Mouse (Mus musculus) erythroid progenitor cell, adult 5-6 weeks (primary cell): Measurements from ENCODE around the gene Shf. TPM values are rescaled to one million over a fixed set of nuclear protein-coding genes. Genes with fewer than 3 reads are reported as not detected.
"Not testable (repeated sequence)": the region's sequence is repeated elsewhere in the genome, so short reads cannot be mapped to it uniquely, and the experiment has no call there.

Experiments used
- ATAC-seq: replicated peaks from 2 replicates; pipeline ENCODE4 v1.8.0; 2016; ENCODE audit warnings: moderate number of reproducible peaks, mild to moderate bottlenecking, moderate TSS enrichment, inconsistent platforms; ENCODE audit not compliant: poor library complexity, low FRiP score, severe bottlenecking
- total RNA-seq, 2 experiments: library from RNA; stranded (forward) in 1 of 2; stranded (reverse) in 1 of 2; fragments of 150-400 nt in 1 of 2; fragments of 186-747, 209-891 nt in 1 of 2; gene quantifications; 2 replicates each; pipeline versions ENCODE4 v1.2.3 to v1.2.4; 2015 to 2017; ENCODE audit warnings: low replicate concordance in 2 of 2

Gene Shf
- total RNA-seq, 2 experiments from 2014 or later, result 9.0 to 11.3 TPM

DNA sequence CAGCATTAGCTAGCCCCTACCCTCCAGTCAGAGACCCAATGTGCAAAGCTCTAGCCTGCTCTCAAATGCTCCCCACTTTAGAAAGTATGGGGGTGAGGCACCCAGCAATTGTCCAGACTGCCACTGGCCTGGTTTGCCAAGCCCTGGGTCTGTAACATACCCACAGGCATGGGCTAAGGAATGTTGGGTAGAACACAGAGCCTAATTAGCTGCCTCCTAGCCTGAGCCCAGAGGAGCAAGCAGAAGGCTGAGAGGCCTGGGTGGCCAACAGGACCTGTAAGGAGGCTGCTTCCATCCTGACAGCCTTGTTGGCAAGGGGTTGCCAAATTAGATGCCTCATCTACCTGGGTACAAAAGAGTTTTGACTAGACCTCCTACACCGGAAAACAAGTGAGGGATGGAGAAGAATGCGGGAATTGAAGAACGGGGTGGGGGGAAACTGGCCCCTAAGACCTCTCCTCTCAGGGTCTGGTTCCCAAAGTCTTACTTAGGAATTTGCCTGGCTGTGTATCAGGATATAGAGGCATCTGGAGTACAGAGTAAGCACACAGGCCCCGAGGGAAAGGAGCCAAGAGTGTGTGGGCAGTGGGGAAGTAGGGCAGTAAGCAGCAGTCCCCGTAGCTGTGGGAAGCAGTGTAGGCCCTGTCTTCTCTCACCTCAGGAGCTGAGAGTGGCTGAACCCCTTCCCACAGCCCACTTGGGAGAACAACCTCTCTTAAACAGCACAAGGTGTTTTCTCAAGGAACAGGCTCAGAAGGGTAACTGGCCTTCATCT, 17.6 kb downstream of the Shf start:
- no peak for ATAC-seq

- peak; percentile 18; the same call in 1 of the 2 replicates for ATAC-seq
Observed at GRCm38 (mm10) chr2:122349136-122349785, 19.7 kb downstream of the Shf start.

DNA sequence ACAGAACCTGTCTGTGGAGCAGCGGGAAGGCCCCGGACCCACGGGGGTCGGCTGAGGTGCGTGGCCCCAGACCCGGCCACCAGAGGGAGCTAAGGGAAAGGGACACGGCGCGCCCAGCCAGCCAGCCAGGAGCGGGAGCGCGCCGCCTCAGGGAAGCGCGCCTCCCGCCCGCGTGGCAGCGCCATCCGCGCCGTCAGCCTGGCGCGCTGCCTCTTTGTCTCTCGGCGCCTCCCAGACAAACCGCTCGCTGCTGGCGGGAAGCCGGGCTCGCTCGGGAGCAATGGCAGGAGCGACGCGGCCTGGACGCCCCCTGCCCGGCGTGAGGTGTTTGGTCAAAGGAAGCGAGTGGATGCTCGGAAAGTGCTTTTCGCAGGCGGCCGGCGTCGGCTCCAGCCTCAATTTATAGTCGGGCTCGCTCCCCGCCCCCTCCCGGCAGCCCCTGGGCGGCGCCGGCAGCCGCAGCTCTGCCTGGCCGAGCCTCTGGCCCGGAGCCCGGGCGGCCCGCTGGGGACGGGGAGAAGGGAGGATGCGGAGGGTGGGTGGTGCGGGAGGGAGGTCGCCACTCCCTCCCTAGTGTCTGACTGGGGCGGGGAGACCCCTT, 20.3 kb downstream of the Shf start:
- peak; percentile 87 for ATAC-seq

GRCm38 (mm10) chr2:122347257-122347656, 21.7 kb downstream of the Shf start:
- no peak for ATAC-seq

DNA sequence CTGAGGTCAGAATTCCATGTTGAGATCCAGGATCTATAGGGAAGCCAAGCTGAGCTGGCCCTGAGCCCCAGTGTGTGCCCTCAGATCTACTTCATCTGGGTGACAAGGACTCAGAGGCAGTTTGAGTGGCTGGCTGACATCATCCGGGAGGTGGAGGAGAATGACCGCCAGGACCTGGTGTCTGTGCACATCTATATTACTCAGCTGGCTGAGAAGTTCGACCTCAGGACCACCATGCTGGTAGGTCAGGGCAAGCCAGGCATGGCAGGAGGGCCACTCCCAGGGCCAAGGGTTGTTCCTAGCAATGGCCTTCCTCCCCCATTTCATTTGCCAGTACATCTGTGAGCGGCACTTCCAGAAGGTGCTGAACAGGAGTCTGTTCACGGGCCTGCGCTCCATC, 22.8 kb downstream of the Shf start:
- not testable (repeated sequence) for ATAC-seq

GRCm38 (mm10) chr2:122345106-122345893, 23.7 kb downstream of the Shf start:
- ATAC-seq, result no peak

GRCm38 (mm10) chr2:122337291-122337690, 31.7 kb downstream of the Shf start:
- ATAC-seq, result no peak

DNA sequence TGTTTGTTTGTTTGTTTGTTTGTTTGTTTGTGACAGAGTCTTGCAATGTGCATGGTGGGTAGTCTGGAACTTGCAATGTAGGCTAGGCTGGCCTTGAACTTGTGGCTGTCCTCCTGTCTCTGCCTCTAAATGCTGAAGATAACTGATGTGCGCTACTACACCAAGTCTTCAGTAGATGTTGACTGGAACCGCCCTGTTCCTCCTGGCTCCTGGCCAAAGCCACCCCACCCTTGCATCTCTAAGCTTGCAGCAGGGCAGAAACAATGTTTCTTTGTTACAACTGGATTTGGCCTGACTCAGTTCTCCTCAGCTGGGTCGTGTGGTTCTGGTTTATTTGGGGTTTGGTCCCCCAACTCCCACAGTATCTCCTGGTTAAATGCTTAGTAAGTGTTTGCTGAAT, 34.8 kb downstream of the Shf start:
- ATAC-seq, result no peak

GRCm38 (mm10) chr2:122332222-122332621, 36.7 kb downstream of the Shf start:
- no peak for ATAC-seq

- ATAC-seq, result not testable (repeated sequence)
Observed at GRCm38 (mm10) chr2:122330317-122330716, 38.6 kb downstream of the Shf start.

DNA sequence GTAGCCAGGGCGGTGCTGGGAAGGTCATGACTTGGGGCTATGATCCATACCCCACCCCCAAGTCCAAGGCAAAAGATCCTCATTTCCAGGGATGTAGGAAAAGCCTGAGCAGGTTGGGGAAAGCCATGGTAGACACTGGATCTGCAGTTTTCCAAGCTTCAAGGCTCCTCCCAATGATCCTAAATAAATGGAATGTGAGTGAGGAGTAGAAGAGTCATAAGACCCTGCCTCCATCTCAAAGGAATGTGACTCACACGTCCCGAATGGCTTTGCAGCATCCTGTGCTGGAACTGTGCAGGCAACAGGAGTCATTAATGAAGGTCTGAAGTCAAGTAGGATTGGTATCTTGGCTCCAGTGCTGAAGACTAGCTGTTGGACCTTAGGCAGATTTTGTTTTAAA, 41.0 kb downstream of the Shf start:
- no peak for ATAC-seq

- no peak for ATAC-seq
Observed at GRCm38 (mm10) chr2:122325361-122325760, 43.6 kb downstream of the Shf start.

DNA sequence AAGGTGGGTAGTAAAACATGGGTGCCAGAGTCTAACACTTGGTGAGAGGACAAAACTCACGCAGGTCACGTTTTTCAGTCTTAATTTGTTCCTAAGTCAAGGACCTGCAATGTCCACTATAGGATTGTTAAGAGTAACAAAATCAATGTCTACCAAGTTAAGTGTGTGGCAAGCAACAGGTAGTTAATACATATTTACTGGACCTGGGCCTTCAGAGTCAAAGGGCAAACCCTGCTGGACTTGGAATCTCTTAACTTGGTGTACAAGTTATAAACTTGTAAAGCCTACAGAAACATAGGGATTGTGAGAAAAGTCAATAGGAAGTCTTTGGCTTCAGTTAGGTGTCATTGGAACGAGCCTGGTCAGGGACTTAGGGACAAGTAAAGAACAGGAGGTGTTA, 44.4 kb downstream of the Shf start:
- no peak for ATAC-seq

DNA sequence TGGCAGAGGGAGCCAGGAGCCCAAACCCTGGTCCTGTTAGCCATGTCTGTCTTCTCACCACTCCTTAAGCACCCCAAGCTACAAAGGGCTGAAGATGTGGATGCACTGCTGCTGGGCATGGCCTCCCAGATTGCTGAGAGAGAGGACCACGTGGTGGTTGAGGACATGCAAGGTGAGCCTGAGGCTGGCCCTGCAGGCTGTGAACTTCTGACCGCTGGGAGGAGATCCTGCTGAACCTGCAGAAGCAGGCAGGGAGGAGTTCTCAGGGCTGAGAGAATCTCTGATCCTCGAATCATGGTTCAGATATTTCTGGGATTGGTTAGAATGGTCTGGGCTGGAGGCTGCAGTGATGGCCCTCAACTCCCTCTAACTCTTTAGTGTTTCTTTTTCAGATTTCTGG, 45.0 kb downstream of the Shf start:
- no peak for ATAC-seq

GRCm38 (mm10) chr2:122317384-122317783, 51.6 kb downstream of the Shf start:
- ATAC-seq, result no peak

DNA sequence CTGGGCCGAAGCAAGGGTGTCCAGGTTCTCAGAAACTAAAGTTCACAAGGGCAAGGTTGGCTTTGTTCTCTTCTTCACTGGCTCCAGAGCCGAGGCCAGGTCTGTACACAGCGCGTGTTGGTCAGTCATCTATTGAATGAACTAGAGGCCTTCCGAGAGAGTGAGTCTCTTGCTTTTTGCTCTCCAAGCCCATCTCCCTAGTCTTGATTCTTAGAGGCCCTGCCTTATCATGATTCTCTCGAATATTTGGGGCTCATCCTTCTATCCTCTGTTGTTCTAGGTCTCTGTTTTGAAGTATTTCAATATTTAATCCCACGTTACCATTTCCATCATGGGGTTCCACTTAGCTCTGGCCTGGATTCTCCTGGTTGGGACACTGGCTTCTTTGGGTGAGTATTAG, 53.6 kb downstream of the Shf start, which contains the start of gene Duox1:
Duox1 (plus strand) TSS at position 301 of the 400 bp plus-strand sequence.
- no peak for ATAC-seq

DNA sequence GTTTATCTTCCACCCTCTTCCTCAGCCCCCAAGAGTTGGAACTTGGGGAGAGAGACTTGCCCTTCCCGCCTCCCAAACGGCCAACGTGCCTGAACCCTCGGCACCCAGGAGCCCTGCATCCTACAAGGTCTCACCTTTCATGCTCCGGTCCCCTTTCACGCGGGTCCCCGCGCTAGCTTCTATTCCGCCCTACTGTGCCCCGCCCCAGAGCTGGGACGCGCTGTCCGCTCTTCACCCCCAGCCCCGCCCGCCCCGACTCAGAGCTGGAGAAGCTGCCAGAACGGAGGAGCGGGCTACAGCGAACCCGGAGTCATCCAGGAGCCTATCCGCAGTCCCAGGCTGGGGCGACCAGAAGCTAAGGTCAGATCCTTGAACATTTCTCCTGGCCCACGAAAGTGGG, 55.4 kb downstream of the Shf start, which contains the start of gene Duoxa1:
Duoxa1 (minus strand) TSS at position 195 of the 400 bp plus-strand sequence.
- no peak for ATAC-seq

DNA sequence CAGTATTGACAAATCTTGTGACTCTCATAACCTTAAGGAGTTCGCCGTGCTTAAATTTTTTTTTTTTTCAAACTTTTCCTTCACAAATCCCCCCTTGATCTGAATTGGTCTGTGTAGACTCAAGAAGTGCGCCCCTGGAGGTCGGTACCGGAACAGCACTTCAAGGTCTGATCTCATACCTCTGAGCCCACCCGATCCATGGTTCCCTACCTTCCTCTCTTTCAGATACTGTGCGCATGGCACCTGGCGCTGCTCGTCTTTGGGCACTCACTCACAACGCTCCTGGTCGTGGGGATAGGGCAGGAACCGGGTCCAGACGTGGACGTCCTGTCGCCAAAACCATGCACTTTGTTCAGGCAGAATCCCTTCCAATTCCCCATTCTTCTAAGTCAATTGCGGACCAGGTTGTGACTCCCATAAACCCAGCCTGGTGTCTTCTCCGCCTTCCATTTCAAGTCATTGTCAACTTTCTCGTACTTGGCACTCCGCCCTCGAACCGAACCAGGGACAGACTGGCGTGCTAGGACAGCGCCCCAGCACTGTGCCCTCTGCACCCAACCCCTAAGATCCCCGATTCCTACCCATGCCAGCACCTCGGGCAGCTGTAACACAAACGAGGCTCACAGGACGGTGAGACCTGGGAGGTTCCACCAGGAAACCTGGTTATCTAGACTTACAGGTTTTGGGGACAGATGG, 56.1 kb downstream of the Shf start:
- ATAC-seq, result peak; percentile 61; the same call in 1 of the 2 replicates

DNA sequence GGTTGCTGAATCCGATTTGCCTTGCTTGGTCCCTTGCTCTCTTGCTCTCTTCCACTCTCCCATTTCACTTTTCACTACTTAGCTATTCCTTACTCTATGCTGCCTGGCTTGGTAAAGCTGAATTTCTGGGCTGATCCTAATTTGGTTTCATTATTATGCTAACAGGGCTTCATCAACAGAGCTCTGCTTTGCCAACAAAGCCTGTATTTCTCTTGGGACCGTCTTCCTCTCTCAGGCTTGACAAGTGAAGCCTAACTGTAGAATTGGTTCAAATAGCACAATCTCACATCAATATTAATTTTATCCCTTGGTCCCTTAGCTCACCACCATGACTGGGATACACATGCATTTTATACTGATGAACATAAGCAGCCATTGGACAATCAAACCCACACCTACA, 57.4 kb downstream of the Shf start:
- ATAC-seq, result no peak
